Mouse (Mus musculus): ENCODE data around the gene Zfp429. TPM values are rescaled to one million over a fixed set of nuclear protein-coding genes. Genes with fewer than 3 reads are reported as not detected.
"Not testable (repeated sequence)": the region's sequence is repeated elsewhere in the genome, so short reads cannot be mapped to it uniquely, and the experiment has no call there.

Gene Zfp429
- 1 to 10 TPM; 1.1 to 2.1 TPM for total RNA-seq (2021)
- long read RNA-seq, experiment 1, partial matches to known transcripts: 0 of 1 reads
- long read RNA-seq, experiment 1, other reads (novel, unspliced or antisense): 1 of 1 reads
- long read RNA-seq, experiment 2, partial matches to known transcripts: 0 of 4 reads
- long read RNA-seq, experiment 2, other reads (novel, unspliced or antisense): 2 of 4 reads

DNA sequence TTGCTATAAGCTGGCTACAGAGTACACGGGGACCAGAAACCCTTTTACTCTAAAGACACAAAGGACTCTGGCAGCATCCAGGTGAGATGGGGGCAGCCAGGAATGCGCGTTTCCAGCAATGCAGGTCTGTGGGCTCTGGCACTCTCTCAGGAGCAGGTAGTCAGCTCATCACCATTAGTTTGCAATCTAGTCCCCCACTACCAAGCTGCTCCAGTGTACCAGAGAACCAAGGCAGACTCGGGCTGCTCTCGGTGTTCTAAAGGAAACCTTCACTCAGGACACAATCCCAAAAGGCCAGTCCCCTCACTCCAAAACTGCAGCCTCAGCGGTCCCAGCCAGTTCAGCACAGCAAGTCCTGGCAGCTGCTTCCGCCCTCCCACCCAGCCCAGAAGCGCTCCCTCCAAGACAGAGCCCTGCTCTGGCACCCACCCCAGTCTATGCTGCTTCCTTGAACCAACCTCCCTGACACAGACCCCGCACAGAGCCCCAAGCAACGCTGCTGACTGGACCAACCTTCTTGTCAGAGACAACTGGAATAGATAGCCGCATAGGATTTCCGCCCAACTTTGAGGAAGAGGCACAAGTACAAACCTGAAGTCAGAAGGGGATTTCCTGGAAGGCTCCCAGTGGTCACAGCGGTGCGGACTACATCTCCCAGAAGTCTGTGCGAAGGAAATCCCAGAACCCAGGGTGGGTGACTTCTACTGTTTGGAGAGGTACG lies at the start of gene Zfp429:
Gene Zfp429, minus strand, starts transcription at position 637 of the 721 bp plus-strand sequence.
- peak; percentile 55 to 74 for DNase-seq (ENCODE audit: low spot score in 2 of 2)

DNA sequence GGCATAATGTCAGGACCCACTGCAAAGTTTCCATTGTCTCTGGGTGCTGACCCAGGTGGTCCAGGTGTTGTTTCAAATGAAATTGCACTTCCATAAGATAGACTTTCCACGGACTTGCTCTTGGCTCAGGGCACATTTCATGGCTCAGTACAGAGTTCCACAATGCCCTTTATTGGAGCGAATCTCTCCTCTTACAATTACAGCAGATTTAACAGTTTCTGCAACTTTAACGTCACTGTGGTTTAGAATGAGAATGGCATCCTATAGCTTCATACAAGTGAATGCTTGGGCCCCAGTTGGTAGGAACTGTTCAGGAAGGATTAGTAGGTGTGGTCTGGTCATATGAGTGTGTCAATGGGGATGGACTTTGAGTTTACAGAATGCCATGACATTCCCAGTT lies 37.5 kb upstream of the Zfp429 start:
- DNase-seq (ENCODE audit: low spot score in 2 of 2): not testable (repeated sequence)

DNA sequence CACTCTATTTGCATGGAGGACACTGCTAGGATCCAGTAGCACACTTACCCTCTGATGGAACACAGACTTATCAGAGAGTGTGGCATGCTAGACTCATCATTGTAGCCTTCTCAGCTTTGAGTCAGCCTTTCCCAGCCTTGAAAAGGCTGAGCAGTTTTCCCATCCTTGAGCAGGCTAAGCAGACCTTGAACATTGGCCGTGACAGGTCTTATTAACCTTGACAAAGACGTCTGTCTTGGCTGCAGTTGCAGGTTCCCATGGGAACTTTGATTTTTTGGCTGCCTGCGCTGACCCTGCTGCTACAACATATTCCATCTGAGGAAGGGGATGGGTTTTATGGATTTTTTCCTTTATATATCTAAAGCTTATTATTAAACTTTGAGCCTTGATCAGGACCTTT lies 28.5 kb upstream of the Zfp429 start:
- no peak for DNase-seq (ENCODE audit: low spot score in 2 of 2)

DNA sequence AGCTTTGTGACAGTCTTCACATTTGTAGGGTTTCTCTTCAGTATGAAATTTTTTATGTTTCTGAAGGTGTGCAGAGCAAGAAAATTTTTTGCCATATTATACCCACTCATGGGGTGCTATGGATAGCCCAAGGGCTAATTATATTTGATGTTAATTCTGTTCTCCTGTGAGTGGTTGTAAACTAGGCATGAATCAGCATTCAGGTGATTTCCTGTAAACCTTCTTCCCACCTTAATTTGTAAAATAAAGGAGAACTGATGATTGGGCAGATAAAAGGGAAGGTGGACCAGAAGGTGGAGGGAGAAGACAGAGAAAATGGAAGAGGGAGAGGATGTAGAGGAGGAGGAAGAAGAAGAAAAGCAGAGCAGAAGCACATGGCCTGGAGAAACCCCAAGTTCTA lies 26.1 kb upstream of the Zfp429 start:
- not testable (repeated sequence) for DNase-seq (ENCODE audit: low spot score in 2 of 2)

DNA sequence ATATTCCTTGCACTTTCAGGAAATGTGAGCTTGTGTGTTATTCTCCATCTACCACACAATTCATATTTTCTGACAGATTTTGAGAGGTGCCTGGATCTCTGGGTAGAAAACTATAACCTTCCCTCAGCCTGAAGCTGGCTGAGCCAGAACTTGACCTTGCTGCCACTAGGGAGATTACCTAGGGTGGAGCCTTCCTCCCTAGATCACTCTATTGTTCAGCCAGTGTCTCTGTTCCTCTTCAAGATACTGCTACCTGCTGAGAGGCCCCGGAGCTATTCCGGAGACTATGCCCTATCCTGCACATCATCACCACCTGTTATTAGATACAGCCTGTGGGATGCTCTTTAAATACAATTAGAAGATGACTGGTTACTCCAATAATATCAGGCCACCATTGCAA lies 22.9 kb upstream of the Zfp429 start:
- not testable (repeated sequence) for DNase-seq (ENCODE audit: low spot score in 2 of 2)

DNA sequence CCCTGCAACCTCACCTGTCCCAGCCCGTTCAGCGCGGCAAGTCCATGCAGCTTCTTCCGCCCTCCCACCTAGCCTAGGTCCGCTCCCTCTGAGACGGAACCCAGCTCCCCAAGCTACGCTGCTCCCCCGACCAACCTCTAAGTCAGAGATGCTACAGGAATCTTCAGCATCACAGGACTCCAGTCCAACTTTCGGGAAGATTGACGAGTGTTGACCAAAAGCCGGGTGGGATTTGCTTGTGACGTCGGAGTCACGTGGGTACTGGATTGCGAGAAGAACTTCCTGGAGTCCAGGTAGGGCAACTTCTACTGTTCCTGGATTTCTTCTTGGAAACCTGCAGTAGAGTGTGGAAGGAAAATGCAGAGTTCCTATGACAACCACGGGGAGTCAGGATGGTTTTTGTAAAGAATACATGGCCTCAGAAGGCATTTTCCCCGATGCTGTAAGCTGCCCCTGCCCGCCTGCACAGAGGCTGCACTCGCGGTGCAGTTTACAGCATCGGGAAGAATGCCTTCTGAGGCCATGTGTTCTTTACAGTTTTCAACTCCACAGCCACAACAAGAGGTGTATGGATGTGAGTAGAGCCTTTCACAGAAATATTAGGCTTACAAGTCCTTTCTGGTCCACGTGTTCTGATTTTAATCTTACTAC lies 21.7 kb upstream of the Zfp429 start, which contains the start of gene Zfp459:
Gene Zfp459, minus strand, starts transcription at position 212 of the 651 bp plus-strand sequence.
- peak; percentile 11 to 21 for DNase-seq (ENCODE audit: low spot score in 2 of 2)

DNA sequence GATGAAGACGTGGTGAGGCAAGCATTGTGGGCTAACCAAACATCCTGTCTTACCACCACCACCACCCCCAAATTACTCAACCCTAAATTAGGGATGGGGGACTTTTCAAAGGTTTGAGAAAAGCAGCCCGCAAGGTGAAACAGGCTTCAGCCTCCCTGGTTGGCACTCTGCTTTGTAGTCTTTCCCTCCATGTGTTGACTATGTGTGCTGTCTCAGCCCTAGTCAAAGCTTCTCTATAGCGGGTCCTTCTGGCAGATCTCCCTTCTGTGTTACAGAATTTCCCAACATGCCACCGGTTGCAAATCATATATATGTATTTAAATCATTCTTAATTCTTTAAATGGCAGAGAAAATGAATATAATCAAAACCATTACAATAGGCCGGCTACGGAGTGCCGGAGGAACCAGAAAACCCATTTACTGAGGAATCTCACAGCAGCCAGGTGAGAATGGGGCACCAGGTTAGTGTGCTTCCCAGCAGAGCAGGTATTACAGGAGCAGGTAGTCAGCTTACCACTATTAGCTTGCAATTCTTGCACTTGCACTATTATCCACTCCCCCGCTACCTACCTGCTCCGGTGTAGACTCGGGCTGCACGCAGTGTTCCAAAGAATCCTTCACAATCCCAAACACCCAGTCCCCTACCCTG lies 21.1 kb upstream of the Zfp429 start:
- DNase-seq (ENCODE audit: low spot score in 2 of 2): no peak

DNA sequence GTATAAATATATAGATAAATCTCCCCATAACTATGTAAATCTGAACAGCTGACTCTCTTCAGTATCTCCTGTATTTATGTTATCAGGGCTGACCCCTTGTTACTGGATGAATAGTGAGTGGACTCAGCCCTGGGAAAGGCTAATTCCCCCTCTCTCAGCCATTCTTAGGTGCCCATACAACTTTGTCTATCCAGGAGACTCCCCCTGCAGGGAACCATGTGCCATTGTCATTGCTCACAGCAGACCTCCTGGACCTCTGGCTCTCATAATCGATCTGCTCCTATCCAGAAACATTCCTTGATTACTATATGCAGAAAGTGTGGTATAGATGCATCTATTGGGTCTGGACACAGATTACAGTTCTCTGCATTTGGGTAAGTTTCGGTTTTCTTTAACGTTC lies 17.2 kb upstream of the Zfp429 start:
- DNase-seq (ENCODE audit: low spot score in 2 of 2): no peak

DNA sequence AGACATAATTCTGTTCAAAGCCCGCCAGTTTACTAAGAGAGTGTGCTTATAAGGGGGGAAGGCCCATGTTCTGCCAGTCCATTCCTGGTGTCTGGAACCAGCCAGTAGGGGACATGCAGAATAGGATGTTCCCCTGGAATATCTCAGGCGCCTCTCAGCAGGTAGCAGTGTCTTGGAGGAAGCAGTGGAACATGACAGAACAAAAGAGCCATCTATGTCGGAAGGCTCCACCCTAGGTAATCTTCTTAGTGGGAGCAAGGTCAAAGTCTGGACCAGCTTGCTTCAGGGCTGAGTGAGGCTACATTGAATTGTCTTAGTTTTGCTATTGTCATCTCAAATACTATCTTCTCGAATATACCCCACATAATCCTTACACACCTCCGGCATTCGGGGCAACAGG lies 16.1 kb upstream of the Zfp429 start:
- DNase-seq (ENCODE audit: low spot score in 2 of 2): no peak

DNA sequence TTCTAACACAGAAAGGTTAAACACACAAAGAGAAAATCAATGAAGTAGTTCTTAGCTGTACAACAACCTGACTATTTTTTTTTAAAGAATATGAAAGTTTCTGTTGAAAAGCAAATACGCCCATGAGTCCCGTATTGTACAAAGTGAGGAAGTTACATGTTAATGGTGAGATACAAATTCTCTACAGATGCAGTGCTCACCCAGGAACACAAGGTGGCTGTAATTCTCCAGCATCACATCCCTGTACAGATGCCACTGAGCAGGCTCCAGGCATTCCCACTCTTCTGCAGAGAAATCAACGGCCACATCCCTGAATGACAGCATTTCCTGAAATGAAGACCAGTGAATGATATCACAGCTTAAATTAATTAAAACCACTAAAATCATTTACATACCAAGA lies 14.0 kb upstream of the Zfp429 start:
- not testable (repeated sequence) for DNase-seq (ENCODE audit: low spot score in 2 of 2)

DNA sequence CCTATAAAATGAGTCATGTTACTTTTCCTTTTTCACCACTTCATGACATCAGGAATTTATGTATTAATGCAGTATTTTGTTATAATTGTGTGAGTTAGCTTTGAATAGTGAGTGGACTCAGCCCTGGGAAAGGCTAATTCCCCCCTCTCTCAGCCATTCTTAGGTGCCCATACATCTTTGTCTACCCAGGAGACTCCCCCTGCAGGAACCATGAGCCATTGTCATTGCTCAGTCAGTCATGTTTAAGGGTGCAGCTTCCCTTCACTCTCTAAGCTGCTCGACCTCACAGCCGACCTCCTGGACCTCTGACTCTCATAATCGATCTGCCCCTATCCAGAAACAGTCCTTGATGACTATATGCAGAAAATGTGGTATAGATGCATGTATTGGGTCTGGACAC lies 23.4 kb downstream of the Zfp429 start:
- DNase-seq (ENCODE audit: low spot score in 2 of 2): not testable (repeated sequence)

DNA sequence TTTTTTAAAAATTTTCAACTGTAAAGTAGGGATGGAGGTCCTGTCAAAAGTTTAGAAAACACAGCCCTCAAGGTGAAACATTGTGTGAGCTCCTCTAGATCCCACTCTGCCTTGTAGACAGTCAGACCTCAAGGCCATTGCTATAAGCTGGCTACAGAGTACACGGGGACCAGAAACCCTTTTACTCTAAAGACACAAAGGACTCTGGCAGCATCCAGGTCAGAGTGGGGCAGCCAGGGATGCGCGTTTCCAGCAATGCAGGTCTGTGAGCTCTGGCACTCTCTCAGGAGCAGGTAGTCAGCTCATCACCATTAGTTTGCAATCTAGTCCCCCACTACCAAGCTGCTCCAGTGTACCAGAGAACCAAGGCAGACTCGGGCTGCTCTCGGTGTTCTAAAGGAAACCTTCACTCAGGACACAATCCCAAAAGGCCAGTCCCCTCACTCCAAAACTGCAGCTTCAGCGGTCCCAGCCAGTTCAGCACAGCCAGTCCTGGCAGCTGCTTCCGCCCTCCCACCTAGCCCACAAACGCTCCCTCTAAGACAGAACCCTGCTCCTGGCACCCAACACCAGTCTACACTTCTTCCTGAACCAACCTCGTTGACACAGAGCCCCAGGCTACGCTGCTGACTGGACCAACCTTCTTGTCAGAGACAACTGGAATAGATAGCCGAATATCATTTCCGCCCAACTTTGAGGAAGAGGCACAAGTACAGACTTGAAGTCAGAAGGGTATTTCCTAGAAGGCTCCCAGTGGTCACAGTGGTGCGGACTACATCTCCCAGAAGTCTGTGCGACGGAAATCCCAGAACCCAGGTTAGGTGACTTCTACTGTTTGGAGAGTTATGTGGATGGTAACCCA lies 24.3 kb downstream of the Zfp429 start, which contains the start of the genes Gm28041 and Zfp456:
Gene Gm28041, minus strand, starts transcription at position 684 of the 862 bp plus-strand sequence.
Gene Zfp456, minus strand, starts transcription at position 761 of the 862 bp plus-strand sequence.
- DNase-seq (ENCODE audit: low spot score in 2 of 2): peak; percentile 37 to 61

DNA sequence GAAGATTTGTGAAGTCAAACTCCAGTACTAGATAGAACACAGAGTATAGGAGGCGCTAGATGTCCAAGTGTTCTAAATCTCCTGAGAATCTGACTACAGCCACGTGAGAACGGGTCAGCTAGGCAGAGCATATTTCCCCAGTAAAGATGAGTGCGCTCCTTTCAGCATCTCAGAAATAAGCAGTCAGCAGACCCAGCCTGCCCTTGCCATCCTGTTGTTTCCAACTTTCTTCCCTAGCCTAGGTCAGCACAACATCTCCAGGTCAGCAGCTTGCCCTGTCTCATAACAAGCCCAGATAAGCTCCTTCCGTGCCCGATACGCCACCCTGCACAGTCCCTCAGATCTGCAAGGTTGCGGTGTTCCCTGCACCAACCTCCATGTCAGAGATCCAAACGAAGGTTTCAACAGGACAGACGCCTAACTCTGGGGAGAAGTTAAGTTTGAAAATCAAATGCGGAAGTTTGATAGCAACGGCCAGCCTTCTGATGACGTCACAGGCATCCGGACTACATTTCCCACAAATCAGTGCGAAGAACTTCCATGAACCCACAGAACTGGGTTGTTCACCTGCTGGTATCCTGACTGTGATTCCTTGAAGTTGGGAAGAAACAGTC lies 39.4 kb downstream of the Zfp429 start, which contains the start of the genes Gm28044 and Zfp953:
Gene Gm28044, minus strand, starts transcription at position 406 of the 614 bp plus-strand sequence.
Gene Zfp953, minus strand, starts transcription at position 475 of the 614 bp plus-strand sequence.
- DNase-seq (ENCODE audit: low spot score in 2 of 2): peak; percentile 82 to 94

DNA sequence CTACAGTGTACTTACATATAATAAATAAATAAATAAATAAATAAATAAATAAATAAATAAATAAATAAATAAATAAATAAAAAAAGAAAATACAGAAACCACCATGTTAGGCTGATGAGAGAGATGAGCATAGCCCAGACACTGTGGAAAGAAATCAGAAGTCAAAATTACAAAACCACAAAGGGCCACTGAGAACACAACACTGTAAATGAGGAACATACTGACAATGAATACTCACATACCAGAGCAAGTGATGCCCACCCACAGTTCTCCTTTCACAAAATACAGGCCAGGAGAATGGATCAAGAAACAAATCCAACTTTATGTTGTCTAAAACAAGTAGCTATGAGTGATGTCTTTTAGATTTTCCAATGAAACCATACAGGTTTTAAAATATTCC lies 47.8 kb downstream of the Zfp429 start:
- DNase-seq (ENCODE audit: low spot score in 2 of 2): no peak

DNA sequence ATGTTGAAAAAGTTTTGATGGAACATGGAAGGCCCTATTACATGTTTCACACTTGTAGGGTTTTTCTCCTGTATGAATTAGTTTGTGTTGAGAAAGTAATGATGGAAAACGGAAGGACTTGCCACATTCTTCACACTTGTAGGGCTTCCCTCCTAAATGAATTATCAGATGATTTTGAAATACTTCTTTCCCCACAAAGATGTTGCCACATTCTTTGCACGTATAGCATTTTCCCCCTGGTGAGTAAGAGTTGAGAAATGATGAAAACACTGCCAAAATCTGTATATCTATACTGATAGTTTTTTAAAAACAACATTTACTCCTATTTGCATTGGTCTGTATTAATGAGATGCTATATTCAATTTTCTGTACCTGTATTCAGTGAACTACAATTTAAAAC lies 56.2 kb downstream of the Zfp429 start:
- no peak for DNase-seq (ENCODE audit: low spot score in 2 of 2)

Other genes with a start within 250 kb of the Zfp429 start
- 1 to 10 TPM; 5.2 to 5.5 TPM for gene Rsl1, start 226.6 kb downstream of the Zfp429 start, total RNA-seq (2021)
- gene Zfp455, start 205.3 kb downstream of the Zfp429 start, total RNA-seq (2021): 1 to 10 TPM; 2.8 TPM
- gene Zfp458, start 121.4 kb downstream of the Zfp429 start, total RNA-seq (2021): 10 to 100 TPM; 18.4 to 20.1 TPM
- 1 to 10 TPM; 5.4 to 6.3 TPM for gene Zfp457, start 93.3 kb downstream of the Zfp429 start, total RNA-seq (2021)
- 1 to 10 TPM; 3.0 to 3.2 TPM for gene Zfp595, start 67.2 kb downstream of the Zfp429 start, total RNA-seq (2021)
- not detected for gene Gm28044, start 39.3 kb downstream of the Zfp429 start, total RNA-seq (2021)
- gene Zfp953, start 39.2 kb downstream of the Zfp429 start, total RNA-seq (2021): 1 to 10 TPM in 1 of 2 experiments, under 1 TPM in 1; 0.90 to 1.0 TPM
- gene Gm28041, start 24.1 kb downstream of the Zfp429 start, total RNA-seq (2021): under 1 TPM in 1 of 2 experiments, not detected in 1; 0.64 TPM
- 1 to 10 TPM in 1 of 2 experiments, under 1 TPM in 1; 0.60 to 1.0 TPM for gene Zfp456, start 24.0 kb downstream of the Zfp429 start, total RNA-seq (2021)
- 1 to 10 TPM; 1.8 to 2.1 TPM for gene Zfp459, start 21.6 kb upstream of the Zfp429 start, total RNA-seq (2021)
- gene Zfp874a, start 51.8 kb upstream of the Zfp429 start, total RNA-seq (2021): 10 to 100 TPM; 11.5 to 11.7 TPM
- 10 to 100 TPM; 13.1 to 16.3 TPM for gene Zfp874b, start 84.4 kb upstream of the Zfp429 start, total RNA-seq (2021)
- 1 to 10 TPM; 8.2 to 8.8 TPM for gene Zfp58, start 100.7 kb upstream of the Zfp429 start, total RNA-seq (2021)
- not detected for gene Gm26965, start 126.3 kb upstream of the Zfp429 start, total RNA-seq (2021)
- 10 to 100 TPM; 22.3 to 23.4 TPM for gene Zfp87, start 126.4 kb upstream of the Zfp429 start, total RNA-seq (2021)
- 1 to 10 TPM; 8.8 TPM for gene Zfp748, start 154.0 kb upstream of the Zfp429 start, total RNA-seq (2021)
- gene Zfp729b, start 209.9 kb upstream of the Zfp429 start, total RNA-seq (2021): 1 to 10 TPM; 7.7 to 8.8 TPM
- 1 to 10 TPM; 1.3 to 1.5 TPM for gene Gm49345, start 237.9 kb upstream of the Zfp429 start, total RNA-seq (2021)
- 10 to 100 TPM in 1 of 2 experiments, 1 to 10 TPM in 1; 9.8 to 10.4 TPM for gene Zfp729a, start 238.0 kb upstream of the Zfp429 start, total RNA-seq (2021)